Mouse (Mus musculus) E14TG2a.4 (cell line): ENCODE results near the gene Sohlh2.

Source experiments
- CTCF ChIP-seq: conservative IDR thresholded peaks from 2 replicates; pipeline ENCODE4 v1.5.1; 2014; ENCODE audit warnings: low read length
- NANOG ChIP-seq: IDR thresholded peaks from 2 replicates; pipeline ENCODE4 v1.6.1; 2014; ENCODE audit warnings: borderline replicate concordance, low read length, mixed read lengths

- TF ChIP-seq CTCF (no peak), NANOG (no peak)
Observed at GRCm38 (mm10) chr3:55177271-55177670, 4.6 kb upstream of the Sohlh2 start.
